Mouse (Mus musculus) hematopoietic stem cell, adult 5-6 weeks (primary cell): ENCODE data around the gene Nipsnap1. TPM values are rescaled to one million over a fixed set of nuclear protein-coding genes. Genes with fewer than 3 reads are reported as not detected.

Source experiments
- ATAC-seq, 2 experiments: fragments of 125-278 bp in 1 of 2; replicated peaks in 1 of 2; 2 replicates each; pipeline ENCODE4 v1.8.0; 2016 to 2017; ENCODE audit warnings: inconsistent platforms in 2 of 2, mild to moderate bottlenecking in 2 of 2, moderate number of reproducible peaks in 2 of 2, low read depth in 1 of 2, moderate TSS enrichment in 1 of 2; ENCODE audit not compliant: low FRiP score in 2 of 2, poor library complexity in 2 of 2, severe bottlenecking in 2 of 2, insufficient read depth in 1 of 2, low TSS enrichment in 1 of 2
- total RNA-seq: library from RNA; stranded (forward); fragments of 172-1452, 232-1000 nt; gene quantifications from 2 replicates; pipeline ENCODE4 v1.2.3, GENCODE M21; 2017

Nipsnap1 gene
- 20.9 and 34.7 TPM in 2 replicates for total RNA-seq

- peak; percentile 99 for ATAC-seq
Measured at GRCm38 (mm10) chr11:4873755-4874475, at the start of gene Nipsnap1. Gene Nipsnap1, plus strand, starts transcription at chr11:4873951.

- ATAC-seq: no peak
Measured at GRCm38 (mm10) chr11:4826152-4826778, 47.5 kb upstream of the Nipsnap1 start.

- no peak for ATAC-seq
Measured at GRCm38 (mm10) chr11:4827340-4827739, 46.4 kb upstream of the Nipsnap1 start.

GRCm38 (mm10) chr11:4827916-4828315, 45.8 kb upstream of the Nipsnap1 start:
- no peak for ATAC-seq

- no peak for ATAC-seq
Measured at GRCm38 (mm10) chr11:4831066-4831465, 42.7 kb upstream of the Nipsnap1 start.

GRCm38 (mm10) chr11:4833295-4833939, 40.3 kb upstream of the Nipsnap1 start:
- no peak for ATAC-seq

- ATAC-seq: no peak
Measured at GRCm38 (mm10) chr11:4835436-4835835, 38.3 kb upstream of the Nipsnap1 start.

- peak; percentile 59 to 66; a peak in 2 of 4 replicates for ATAC-seq
Measured at GRCm38 (mm10) chr11:4836755-4837154, 37.0 kb upstream of the Nipsnap1 start.

- no peak for ATAC-seq
Measured at GRCm38 (mm10) chr11:4837342-4837741, 36.4 kb upstream of the Nipsnap1 start.

GRCm38 (mm10) chr11:4838235-4838634, 35.5 kb upstream of the Nipsnap1 start:
- ATAC-seq: no peak

GRCm38 (mm10) chr11:4840942-4841526, 32.7 kb upstream of the Nipsnap1 start:
- no peak for ATAC-seq

- peak in 1 of 2 experiments; percentile 36; a peak in 2 of 4 replicates for ATAC-seq
Measured at GRCm38 (mm10) chr11:4848483-4849248, 25.1 kb upstream of the Nipsnap1 start.

GRCm38 (mm10) chr11:4849258-4849943, 24.4 kb upstream of the Nipsnap1 start, which contains the start of gene Nf2:
Gene Nf2, minus strand, starts transcription at chr11:4849536.
- ATAC-seq: peak; percentile 99

GRCm38 (mm10) chr11:4850404-4850803, 23.3 kb upstream of the Nipsnap1 start:
- ATAC-seq: no peak

GRCm38 (mm10) chr11:4853021-4853420, 20.7 kb upstream of the Nipsnap1 start:
- no peak for ATAC-seq

GRCm38 (mm10) chr11:4854181-4854580, 19.6 kb upstream of the Nipsnap1 start:
- no peak for ATAC-seq

- ATAC-seq: no peak
Measured at GRCm38 (mm10) chr11:4858416-4858815, 15.3 kb upstream of the Nipsnap1 start.
